Mouse (Mus musculus): ENCODE measurements around the gene Sidt1. TPM values are rescaled to one million over a fixed set of nuclear protein-coding genes. Genes with fewer than 3 reads are reported as not detected.

The Sidt1 gene
- polyA plus RNA-seq, 1 experiment from 2014 or later, result not detected

DNA sequence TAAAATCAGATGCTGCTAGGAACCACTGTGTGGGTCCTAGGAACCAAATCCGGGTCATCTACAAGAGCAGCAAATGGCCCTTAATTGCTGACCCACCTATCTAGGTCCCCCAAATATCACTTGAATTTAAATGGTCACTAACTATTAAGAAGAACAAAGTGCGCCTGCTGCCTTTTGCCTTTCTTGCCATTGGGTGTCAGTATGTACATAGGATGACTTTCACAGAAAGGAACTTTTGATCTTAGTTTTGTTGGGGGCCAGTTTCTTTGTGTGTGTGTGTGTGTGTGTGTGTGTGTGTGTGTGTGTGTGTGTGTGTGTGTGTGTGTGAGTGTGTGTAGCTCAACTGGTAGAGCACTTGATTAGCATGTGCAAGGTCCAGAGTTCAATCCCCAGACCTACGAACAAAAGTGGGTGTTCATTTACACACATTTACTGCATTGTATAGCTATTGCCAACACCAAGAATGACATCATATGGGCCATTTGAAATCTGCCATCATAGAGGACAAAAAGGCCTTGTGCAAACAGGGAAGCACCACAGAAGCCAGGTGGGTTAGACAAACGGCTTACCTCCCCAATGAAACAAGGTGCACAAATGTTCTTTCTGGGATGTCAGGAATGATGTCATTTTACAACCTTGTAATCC, 43.9 kb downstream of the Sidt1 start:
- Histone ChIP-seq H3K27ac (ENCODE audit: low read depth, low read length) (no peak overlapping the region), H3K36me3 (ENCODE audit: control insufficient read depth, insufficient read depth, low read length) (no peaks in the 10 kb centered on the region), H3K4me1 (ENCODE audit: control insufficient read depth, insufficient read depth, low read length) (no peaks in the 10 kb centered on the region), H3K9ac (ENCODE audit: low read depth, low read length) (no peak overlapping the region), H3K27me3 (ENCODE audit: control insufficient read depth, insufficient read depth, low read length) (no peaks in the 10 kb centered on the region), H3K9me3 (replicated peaks; ENCODE audit: control insufficient read depth, low read length) (no peaks in the 10 kb centered on the region), H3K4me2 (no peak overlapping the region), H3K4me3 (ENCODE audit: low read depth, low read length) (no peak overlapping the region)
- 70% methylated on average over 4 of the region's 4 CpGs for WGBS (ENCODE audit: insufficient replicate concordance)
- no peak for ATAC-seq (replicated peaks; ENCODE audit: insufficient number of reproducible peaks, low FRiP score, low TSS enrichment)

DNA sequence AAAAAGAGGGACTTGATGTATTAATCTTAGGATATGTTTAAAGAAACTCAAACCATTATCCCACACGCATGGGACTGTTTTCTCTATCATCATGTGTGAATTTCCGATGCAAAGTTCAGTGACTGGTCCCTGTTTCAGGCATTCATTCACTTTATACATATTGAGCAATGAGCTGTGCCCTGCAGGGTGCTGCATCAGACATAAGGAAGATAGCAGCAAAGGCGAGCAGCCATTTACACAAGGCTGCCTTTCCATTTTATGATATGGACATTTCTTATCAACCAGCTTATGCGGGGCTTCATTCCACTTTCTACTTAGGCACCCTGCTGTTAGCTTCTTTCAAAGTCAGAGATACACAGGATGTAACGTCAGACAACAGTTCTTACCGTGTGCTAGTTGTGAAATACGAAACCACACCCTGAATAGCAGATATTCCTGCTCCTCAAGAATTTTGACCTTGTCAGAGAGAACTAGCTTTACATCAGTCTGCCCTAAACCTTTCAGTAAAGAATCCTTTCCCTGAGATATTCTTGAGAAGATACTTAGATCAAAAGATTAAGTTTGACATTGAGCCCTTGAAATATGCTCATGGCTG, 45.5 kb downstream of the Sidt1 start:
- Histone ChIP-seq H3K9me3 (replicated peaks; ENCODE audit: control insufficient read depth, low read length) (no peaks in the 10 kb centered on the region), H3K36me3 (ENCODE audit: control insufficient read depth, insufficient read depth, low read length) (no peaks in the 10 kb centered on the region), H3K27ac (ENCODE audit: low read depth, low read length) (no peak overlapping the region), H3K4me3 (ENCODE audit: low read depth, low read length) (no peak overlapping the region), H3K27me3 (ENCODE audit: control insufficient read depth, insufficient read depth, low read length) (no peaks in the 10 kb centered on the region), H3K4me2 (no peak overlapping the region), H3K4me1 (ENCODE audit: control insufficient read depth, insufficient read depth, low read length) (no peaks in the 10 kb centered on the region), H3K9ac (ENCODE audit: low read depth, low read length) (no peak overlapping the region)
- ATAC-seq (replicated peaks; ENCODE audit: insufficient number of reproducible peaks, low FRiP score, low TSS enrichment), result no peak
- 47% methylated on average over 7 of the region's 7 CpGs for WGBS (ENCODE audit: insufficient replicate concordance)

DNA sequence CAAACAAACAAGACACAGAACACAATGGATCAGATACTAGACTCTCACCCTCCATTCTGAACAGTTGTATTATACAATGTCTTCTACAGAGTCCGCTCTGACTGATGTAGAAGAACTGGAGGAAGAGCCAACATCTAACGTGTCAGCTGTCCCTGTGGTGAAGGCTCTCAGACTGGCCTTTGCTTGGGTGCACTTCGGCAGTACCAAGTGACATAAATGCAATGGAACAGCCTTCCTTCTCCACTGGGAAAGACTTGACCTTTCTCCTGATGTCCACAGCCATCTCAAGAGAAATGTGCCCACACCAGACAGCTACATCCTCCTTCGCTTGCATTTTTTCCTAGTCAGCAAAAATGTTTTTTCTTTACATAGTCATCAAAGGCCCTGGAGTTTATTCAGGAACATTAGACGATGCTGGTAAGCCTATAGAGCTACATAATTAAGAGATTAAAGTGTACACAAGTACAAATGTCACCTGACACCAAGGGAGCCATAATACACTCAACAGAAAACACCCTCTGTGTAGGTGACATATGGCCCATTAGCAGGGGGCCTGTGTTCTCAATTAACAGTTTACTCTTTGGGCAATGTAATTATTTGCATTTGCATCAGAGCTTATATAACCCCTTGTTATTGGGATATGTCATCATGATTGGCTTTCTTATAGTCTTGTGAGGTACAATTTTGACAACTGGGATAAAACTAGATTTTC, 50.2 kb downstream of the Sidt1 start:
- no peak for ATAC-seq (replicated peaks; ENCODE audit: insufficient number of reproducible peaks, low FRiP score, low TSS enrichment)
- Histone ChIP-seq H3K4me1 (ENCODE audit: control insufficient read depth, insufficient read depth, low read length) (no peaks in the 10 kb centered on the region), H3K27me3 (ENCODE audit: control insufficient read depth, insufficient read depth, low read length) (no peaks in the 10 kb centered on the region), H3K9me3 (replicated peaks; ENCODE audit: control insufficient read depth, low read length) (no peaks in the 10 kb centered on the region), H3K36me3 (ENCODE audit: control insufficient read depth, insufficient read depth, low read length) (no peaks in the 10 kb centered on the region), H3K27ac (ENCODE audit: low read depth, low read length) (no peak overlapping the region), H3K9ac (ENCODE audit: low read depth, low read length) (no peak overlapping the region), H3K4me3 (ENCODE audit: low read depth, low read length) (no peak overlapping the region), H3K4me2 (no peak overlapping the region)
- 78% methylated on average over 5 of the region's 5 CpGs for WGBS (ENCODE audit: insufficient replicate concordance)

DNA sequence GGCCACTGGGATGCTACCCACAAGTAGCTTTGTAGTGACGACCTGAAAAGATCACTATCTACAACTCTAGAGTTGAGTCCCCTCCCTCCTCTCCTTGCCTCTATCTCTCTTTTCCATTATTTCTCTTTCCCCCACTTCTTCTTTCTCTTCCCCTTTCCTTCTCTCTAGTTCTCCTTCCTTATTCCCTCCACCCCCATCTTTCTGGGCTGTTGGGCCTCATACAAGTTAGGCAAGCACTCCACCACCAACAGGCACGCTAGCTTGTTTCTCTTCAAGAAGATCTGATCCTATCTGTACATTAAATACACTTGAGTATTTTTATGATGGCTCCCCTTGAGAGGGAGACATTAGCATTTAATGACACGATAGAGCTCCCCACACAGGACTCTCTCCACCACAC, 51.0 kb downstream of the Sidt1 start:
- no peak for ATAC-seq (replicated peaks; ENCODE audit: insufficient number of reproducible peaks, low FRiP score, low TSS enrichment)
- H3K4me3 ChIP-seq (ENCODE audit: low read depth, low read length), result no peak overlapping the region
- H3K36me3 ChIP-seq (ENCODE audit: control insufficient read depth, insufficient read depth, low read length), result no peaks in the 10 kb centered on the region
- H3K4me1 ChIP-seq (ENCODE audit: control insufficient read depth, insufficient read depth, low read length), result no peaks in the 10 kb centered on the region
- no peak overlapping the region for H3K9ac ChIP-seq (ENCODE audit: low read depth, low read length)
- H3K9me3 ChIP-seq (replicated peaks; ENCODE audit: control insufficient read depth, low read length), result no peaks in the 10 kb centered on the region
- H3K4me2 ChIP-seq, result no peak overlapping the region
- no peaks in the 10 kb centered on the region for H3K27me3 ChIP-seq (ENCODE audit: control insufficient read depth, insufficient read depth, low read length)
- H3K27ac ChIP-seq (ENCODE audit: low read depth, low read length), result no peak overlapping the region
- WGBS (ENCODE audit: insufficient replicate concordance), result 65% methylated on average over 3 of the region's 3 CpGs

DNA sequence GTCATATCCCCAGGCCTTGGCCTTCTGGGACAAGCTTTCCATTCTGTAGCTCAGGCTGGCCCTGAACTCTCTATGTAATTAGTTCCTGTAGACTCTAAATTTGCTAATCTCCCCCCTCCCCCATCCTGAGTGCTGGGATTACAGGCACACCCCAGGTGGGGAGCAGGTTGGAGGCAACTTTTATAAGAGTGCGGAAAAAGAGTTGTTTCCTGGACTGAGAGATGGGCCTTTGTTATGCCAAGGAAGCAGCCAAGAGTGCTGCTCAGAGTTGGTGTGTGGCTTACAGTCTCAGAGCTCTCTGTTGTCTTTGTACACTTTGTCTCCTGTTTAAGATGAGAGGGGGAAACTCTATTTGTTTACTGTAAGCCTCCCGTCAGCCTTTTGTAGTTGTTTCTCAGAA, 52.2 kb downstream of the Sidt1 start:
- Histone ChIP-seq H3K27me3 (ENCODE audit: control insufficient read depth, insufficient read depth, low read length) (no peaks in the 10 kb centered on the region), H3K36me3 (ENCODE audit: control insufficient read depth, insufficient read depth, low read length) (no peaks in the 10 kb centered on the region), H3K9ac (ENCODE audit: low read depth, low read length) (no peak overlapping the region), H3K4me1 (ENCODE audit: control insufficient read depth, insufficient read depth, low read length) (no peaks in the 10 kb centered on the region), H3K4me3 (ENCODE audit: low read depth, low read length) (no peak overlapping the region), H3K27ac (ENCODE audit: low read depth, low read length) (no peak overlapping the region), H3K9me3 (replicated peaks; ENCODE audit: control insufficient read depth, low read length) (no peaks in the 10 kb centered on the region), H3K4me2 (no peak overlapping the region)
- WGBS (ENCODE audit: insufficient replicate concordance), result 64% methylated on average over 2 of the region's 2 CpGs
- no peak for ATAC-seq (replicated peaks; ENCODE audit: insufficient number of reproducible peaks, low FRiP score, low TSS enrichment)

DNA sequence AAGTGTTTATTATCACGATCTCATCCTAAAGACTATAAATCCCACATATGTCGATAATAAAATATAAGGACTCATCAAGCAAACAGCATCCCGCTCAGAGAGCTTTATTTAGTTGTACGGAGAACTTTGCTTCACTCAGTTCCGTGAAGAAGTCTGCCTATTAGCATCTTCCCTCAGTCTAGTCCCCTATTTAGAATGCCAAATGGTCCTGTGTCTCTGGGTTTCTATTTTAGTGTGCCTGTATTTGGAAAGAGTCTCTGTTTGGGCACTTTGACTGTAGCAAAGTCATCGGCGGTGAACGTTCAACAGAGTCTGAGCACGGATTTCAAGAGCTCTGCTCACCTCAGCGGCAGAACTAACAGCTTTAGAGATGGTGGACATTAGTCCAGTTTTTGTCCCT, 55.8 kb downstream of the Sidt1 start:
- Histone ChIP-seq H3K4me2 (no peak overlapping the region), H3K9ac (ENCODE audit: low read depth, low read length) (no peak overlapping the region), H3K36me3 (ENCODE audit: control insufficient read depth, insufficient read depth, low read length) (no peaks in the 10 kb centered on the region), H3K27me3 (ENCODE audit: control insufficient read depth, insufficient read depth, low read length) (no peaks in the 10 kb centered on the region), H3K9me3 (replicated peaks; ENCODE audit: control insufficient read depth, low read length) (no peaks in the 10 kb centered on the region), H3K4me1 (ENCODE audit: control insufficient read depth, insufficient read depth, low read length) (no peaks in the 10 kb centered on the region), H3K4me3 (ENCODE audit: low read depth, low read length) (no peak overlapping the region), H3K27ac (ENCODE audit: low read depth, low read length) (no peak overlapping the region)
- WGBS (ENCODE audit: insufficient replicate concordance), result 88% methylated on average over 10 of the region's 10 CpGs
- no peak for ATAC-seq (replicated peaks; ENCODE audit: insufficient number of reproducible peaks, low FRiP score, low TSS enrichment)

DNA sequence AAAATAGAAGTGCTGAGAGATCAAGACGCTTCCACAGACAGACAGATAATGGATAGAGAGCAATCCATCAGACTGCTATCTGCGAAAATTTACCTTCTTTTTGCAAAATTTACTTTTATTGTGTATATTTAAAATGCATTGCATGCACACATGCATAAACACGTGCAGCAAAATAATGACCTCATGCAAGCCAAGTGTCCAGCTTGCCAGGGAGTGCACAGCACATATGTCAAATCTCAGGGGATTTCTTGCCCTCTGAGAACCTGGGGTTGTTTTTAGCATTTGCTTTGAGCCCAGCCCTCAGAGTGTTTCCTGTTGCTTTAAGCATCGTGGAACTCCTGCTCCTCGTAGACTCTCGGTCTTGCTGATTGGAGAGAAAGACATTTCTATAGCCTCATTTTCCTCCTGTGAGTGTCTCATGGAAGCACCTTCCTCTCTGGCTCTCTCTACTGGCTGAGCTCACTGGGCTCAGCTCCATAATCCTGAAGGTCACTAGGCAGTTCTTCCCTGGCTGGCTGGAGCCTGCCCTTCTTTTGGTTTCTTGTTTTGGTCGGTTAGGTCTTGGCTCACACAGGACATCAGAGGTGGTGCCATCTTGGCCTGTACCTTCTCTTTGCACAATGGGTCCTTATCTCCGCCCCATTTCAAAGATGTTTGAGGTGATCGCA, 61.5 kb downstream of the Sidt1 start:
- no peak overlapping the region for H3K9ac ChIP-seq (ENCODE audit: low read depth, low read length)
- 62% methylated on average over 9 of the region's 9 CpGs for WGBS (ENCODE audit: insufficient replicate concordance)
- no peaks in the 10 kb centered on the region for H3K4me1 ChIP-seq (ENCODE audit: control insufficient read depth, insufficient read depth, low read length)
- no peaks in the 10 kb centered on the region for H3K36me3 ChIP-seq (ENCODE audit: control insufficient read depth, insufficient read depth, low read length)
- no peak overlapping the region for H3K4me3 ChIP-seq (ENCODE audit: low read depth, low read length)
- ATAC-seq (replicated peaks; ENCODE audit: insufficient number of reproducible peaks, low FRiP score, low TSS enrichment), result no peak
- no peak overlapping the region for H3K4me2 ChIP-seq
- no peak overlapping the region for H3K27ac ChIP-seq (ENCODE audit: low read depth, low read length)
- no peaks in the 10 kb centered on the region for H3K9me3 ChIP-seq (replicated peaks; ENCODE audit: control insufficient read depth, low read length)
- H3K27me3 ChIP-seq (ENCODE audit: control insufficient read depth, insufficient read depth, low read length), result no peaks in the 10 kb centered on the region

DNA sequence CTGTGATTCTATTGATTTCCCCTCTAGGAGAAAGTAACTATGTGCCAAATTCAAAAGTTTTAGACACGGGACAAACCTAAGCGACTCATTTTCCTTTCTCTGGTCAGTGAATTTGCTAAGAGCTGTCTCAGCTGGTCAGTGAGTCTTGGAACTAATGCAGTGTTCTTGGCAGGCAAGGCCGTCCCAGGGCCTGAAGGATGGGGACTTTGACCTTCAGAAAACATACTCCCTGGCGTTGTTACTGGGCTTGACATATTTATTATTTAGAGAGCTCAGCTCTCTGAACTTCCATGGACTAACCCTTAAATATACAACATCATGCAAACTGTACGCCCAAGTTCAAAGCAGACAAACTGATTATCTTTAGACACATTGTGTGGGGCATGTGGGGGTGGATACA, 62.4 kb downstream of the Sidt1 start:
- H3K36me3 ChIP-seq (ENCODE audit: control insufficient read depth, insufficient read depth, low read length), result no peaks in the 10 kb centered on the region
- no peaks in the 10 kb centered on the region for H3K4me1 ChIP-seq (ENCODE audit: control insufficient read depth, insufficient read depth, low read length)
- no peak overlapping the region for H3K27ac ChIP-seq (ENCODE audit: low read depth, low read length)
- no peak overlapping the region for H3K4me2 ChIP-seq
- no peak overlapping the region for H3K4me3 ChIP-seq (ENCODE audit: low read depth, low read length)
- H3K9me3 ChIP-seq (replicated peaks; ENCODE audit: control insufficient read depth, low read length), result no peaks in the 10 kb centered on the region
- no peak for ATAC-seq (replicated peaks; ENCODE audit: insufficient number of reproducible peaks, low FRiP score, low TSS enrichment)
- no peaks in the 10 kb centered on the region for H3K27me3 ChIP-seq (ENCODE audit: control insufficient read depth, insufficient read depth, low read length)
- H3K9ac ChIP-seq (ENCODE audit: low read depth, low read length), result no peak overlapping the region
- 77% methylated on average over 5 of the region's 5 CpGs for WGBS (ENCODE audit: insufficient replicate concordance)

Data from heart, embryonic 11.5 days (tissue).